Mouse (Mus musculus) embryonic facial prominence, embryonic 10.5 days (tissue): ENCODE measurements around the gene Uhmk1. TPM values are rescaled to one million over a fixed set of nuclear protein-coding genes. Genes with fewer than 3 reads are reported as not detected.

Experiments used
- DNase-seq: peaks from one replicate; pipeline ENCODE4 v3.0.0-alpha.2; 2017; ENCODE audit warnings: low spot score
- H3K27ac ChIP-seq: fragments of 300-500 bp; sonication (generic); replicated peaks from 2 replicates; pipeline ENCODE4 v1.5.1; 2016; ENCODE audit warnings: mild to moderate bottlenecking
- H3K27me3 ChIP-seq: fragments of 300-500 bp; sonication (generic); replicated peaks from 2 replicates; pipeline ENCODE4 v1.6.1; 2016; ENCODE audit warnings: low read depth, mild to moderate bottlenecking; ENCODE audit not compliant: poor library complexity, severe bottlenecking
- H3K36me3 ChIP-seq: fragments of 300-500 bp; sonication (generic); replicated peaks from 2 replicates; pipeline ENCODE4 v1.6.1; 2016; ENCODE audit warnings: mild to moderate bottlenecking, moderate library complexity
- H3K4me1 ChIP-seq: fragments of 300-500 bp; sonication (generic); 2 replicates; pipeline ENCODE4 v1.6.1; 2016
- H3K4me3 ChIP-seq: fragments of 300-500 bp; sonication (generic); 2 replicates; pipeline ENCODE4 v1.5.1; 2016; ENCODE audit warnings: mild to moderate bottlenecking, moderate library complexity
- H3K9me3 ChIP-seq: fragments of 300-500 bp; sonication (generic); 2 replicates; pipeline ENCODE4 v1.6.1; 2016; ENCODE audit warnings: mild to moderate bottlenecking
- WGBS: fragments of 180-500 bp; shearing (Covaris S2); methylation state at CpG from one replicate; pipeline ENCODE4 v1.1.7; 2016; 5-methylcytosine and 5-hydroxymethylcytosine counted together
- polyA plus RNA-seq: library from polyadenylated mRNA; unstranded; fragments of >200 nt; fragmentation: Nextera tagmentation; extraction: Ambion mirVana; gene quantifications from 2 replicates; pipeline ENCODE4 v1.2.1, GENCODE M21; 2016

The Uhmk1 gene
- polyA plus RNA-seq, 1 experiment from 2014 or later: 10.6 TPM

DNA sequence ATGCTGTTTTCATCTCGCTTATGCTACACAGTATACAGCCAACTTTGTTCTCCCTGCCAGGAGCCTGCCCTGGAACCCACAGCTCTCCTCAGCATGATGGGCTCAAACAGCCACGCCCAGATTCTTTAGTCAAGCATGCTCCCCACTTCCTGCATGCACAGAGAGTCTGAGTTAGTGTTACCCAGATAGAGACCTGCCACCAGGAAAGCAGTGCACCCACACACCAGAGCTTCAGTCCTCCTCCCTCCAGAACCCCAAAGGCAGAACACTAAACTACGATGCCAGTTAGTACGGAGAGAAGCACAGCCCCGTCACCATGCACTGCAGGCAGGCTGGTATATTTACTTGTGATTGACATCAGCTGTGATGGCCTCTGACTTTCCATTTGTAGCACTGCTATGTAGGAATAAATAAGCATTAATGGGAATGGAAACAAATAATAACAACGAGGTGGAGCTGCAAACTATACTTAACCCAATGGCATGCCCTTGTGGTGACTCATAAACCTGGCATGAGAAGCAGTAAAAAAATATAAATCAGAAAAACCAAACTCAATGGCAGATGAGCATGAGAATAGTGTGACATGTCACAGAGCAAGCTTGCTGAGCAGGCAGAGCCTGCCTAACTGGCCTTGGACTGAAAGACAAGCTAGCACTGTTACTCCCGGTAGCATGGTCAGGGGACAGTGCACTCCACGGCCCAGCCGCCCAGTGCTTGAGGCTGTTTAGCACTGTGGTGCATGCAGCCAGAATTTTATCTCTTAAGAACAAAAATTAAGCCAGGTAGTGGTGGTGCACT, 67.3 kb downstream of the Uhmk1 start:
- H3K4me3 ChIP-seq: no peak overlapping the region
- H3K27ac ChIP-seq: no peak overlapping the region
- DNase-seq: no peak
- no peaks in the 10 kb centered on the region for H3K27me3 ChIP-seq
- 88% methylated on average over 9 of the region's 9 CpGs for WGBS
- H3K36me3 ChIP-seq: peaks cover 58% of the 10 kb centered on the region
- H3K9me3 ChIP-seq: no peaks in the 10 kb centered on the region
- H3K4me1 ChIP-seq: no peaks in the 10 kb centered on the region

DNA sequence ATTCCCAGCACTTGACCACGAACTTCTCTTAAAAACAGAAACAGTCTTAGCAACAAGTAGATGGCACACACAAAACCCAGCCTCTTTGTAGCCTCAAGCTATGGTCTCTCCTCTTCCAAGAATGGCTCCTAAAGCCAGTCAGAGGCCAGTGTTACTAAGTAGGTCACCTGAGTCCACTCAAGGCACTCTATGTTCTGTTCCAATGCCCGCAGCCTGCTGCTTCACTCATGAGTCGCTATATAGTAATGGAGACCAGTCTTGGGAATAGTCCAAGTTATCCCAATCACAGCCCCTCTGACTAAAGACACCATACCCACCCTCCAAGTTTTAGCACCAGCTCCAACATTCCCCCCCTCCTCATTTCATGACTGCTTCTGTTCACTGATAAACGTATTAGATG, 69.6 kb downstream of the Uhmk1 start:
- H3K4me3 ChIP-seq: no peak overlapping the region

More for the DNA sequence above, 69.6 kb downstream of the Uhmk1 start:
- no peaks in the 10 kb centered on the region for H3K4me1 ChIP-seq
- no peaks in the 10 kb centered on the region for H3K27me3 ChIP-seq
- DNase-seq: no peak
- no peaks in the 10 kb centered on the region for H3K9me3 ChIP-seq
- peaks cover 70% of the 10 kb centered on the region for H3K36me3 ChIP-seq
- H3K27ac ChIP-seq: no peak overlapping the region
- WGBS: 97% methylated on average over 4 of the region's 4 CpGs

Other genes starting within 250 kb of the Uhmk1 start
- gene Hsd17b7, start 246.2 kb downstream of the Uhmk1 start, polyA plus RNA-seq: 23.4 and 24.7 TPM in 2 replicates
- gene Ddr2, start 104.6 kb downstream of the Uhmk1 start, polyA plus RNA-seq: 62.9 and 69.6 TPM in 2 replicates
- gene Uap1, start 40.4 kb downstream of the Uhmk1 start, polyA plus RNA-seq: 56.3 and 56.5 TPM in 2 replicates
- not detected in 2 replicates for gene Sh2d1b2, start 17.4 kb upstream of the Uhmk1 start, polyA plus RNA-seq
- gene Sh2d1b1, start 61.9 kb upstream of the Uhmk1 start, polyA plus RNA-seq: 0.05 TPM in 1 of 2 replicates, not detected in the other
- gene Gm7694, start 90.9 kb upstream of the Uhmk1 start, polyA plus RNA-seq: 2.5 and 3.5 TPM in 2 replicates
- 0.94 and 1.5 TPM in 2 replicates for gene Spata46, start 93.4 kb upstream of the Uhmk1 start, polyA plus RNA-seq